11 mouse cellular contexts compared by ENCODE assay signal in genomic region chr6:50982856-50983255, GRCm38 (mm10).
DNase-seq lines count a peak whose midpoint lies in the region; ATAC-seq lines count a peak whose summit lies in the region.
"Had no signal": no experiment of that assay in that cellular context is flagged by ENCODE, and none has a peak within 500 bp of the region (broad histone marks: within the 10 kb centered on the region; RNA-seq: fewer than 3 reads in every experiment).

No protein-coding gene starts in this region.

- no peak for DNase-seq in hindbrain, embryonic 11.5 days (ENCODE audit: low spot score)
- DNase-seq in retina, postnatal 1 day = peak; percentile 65
- DNase-seq in retina, embryonic 14.5 days (ENCODE audit: low spot score) = no peak
- DNase-seq in urinary bladder, postnatal 4 days (ENCODE audit: low spot score in 2 of 2) = no peak
- no peak for DNase-seq in adrenal gland, postnatal 14 days
- DNase-seq: adrenal gland, adult 8-10 months; right cerebral cortex, postnatal 25 days had no signal

- H3K27ac ChIP-seq in hindbrain, embryonic 12.5 days = peak overlapping the region; percentile 72
- H3K27ac ChIP-seq in hindbrain, embryonic 11.5 days (ENCODE audit: low read depth, low read length) = no peak overlapping the region
- peak overlapping the region; percentile 84 for H3K27ac ChIP-seq in intestine, embryonic 16.5 days (ENCODE audit: low read length)
- H3K27ac ChIP-seq: hindbrain, embryonic 15.5 days had no signal

- H3K36me3 ChIP-seq in hindbrain, embryonic 12.5 days = no peaks in the 10 kb centered on the region
- H3K36me3 ChIP-seq in hindbrain, embryonic 11.5 days (ENCODE audit: control insufficient read depth, insufficient read depth, low read length) = no peaks in the 10 kb centered on the region
- no peaks in the 10 kb centered on the region for H3K36me3 ChIP-seq in intestine, embryonic 16.5 days (ENCODE audit: control insufficient read depth, insufficient read depth, low read length)
- H3K36me3 ChIP-seq: hindbrain, embryonic 15.5 days; lung, embryonic 15.5 days had no signal

- no peak overlapping the region for H3K4me2 ChIP-seq in hindbrain, embryonic 12.5 days (replicated peaks)
- no peak overlapping the region for H3K4me2 ChIP-seq in hindbrain, embryonic 11.5 days (replicated peaks; ENCODE audit: low read depth, low read length)
- H3K4me2 ChIP-seq in intestine, embryonic 16.5 days (ENCODE audit: low read depth, low read length) = no peak overlapping the region
- H3K4me2 ChIP-seq: hindbrain, embryonic 15.5 days; lung, embryonic 15.5 days had no signal

- H3K27me3 ChIP-seq in hindbrain, embryonic 12.5 days = no peaks in the 10 kb centered on the region
- no peaks in the 10 kb centered on the region for H3K27me3 ChIP-seq in hindbrain, embryonic 11.5 days (ENCODE audit: control insufficient read depth, insufficient read depth, low read length)
- H3K27me3 ChIP-seq in intestine, embryonic 16.5 days (replicated peaks; ENCODE audit: control insufficient read depth, insufficient read depth, low read length) = no peaks in the 10 kb centered on the region
- H3K27me3 ChIP-seq: hindbrain, embryonic 15.5 days; lung, embryonic 15.5 days had no signal

- no peak for ATAC-seq in hindbrain, embryonic 12.5 days (ENCODE audit: low FRiP score)
- ATAC-seq in hindbrain, embryonic 11.5 days (ENCODE audit: low FRiP score) = no peak
- ATAC-seq in intestine, embryonic 16.5 days = no peak

- 64% methylated on average over 4 of the region's 4 CpGs for WGBS in hindbrain, embryonic 12.5 days
- 73% methylated on average over 4 of the region's 4 CpGs for WGBS in hindbrain, embryonic 11.5 days
- WGBS in intestine, embryonic 16.5 days = 56% methylated on average over 4 of the region's 4 CpGs

- H3K4me3 ChIP-seq in hindbrain, embryonic 12.5 days = no peak overlapping the region
- H3K4me3 ChIP-seq in hindbrain, embryonic 11.5 days (ENCODE audit: low read depth, low read length) = no peak overlapping the region
- no peak overlapping the region for H3K4me3 ChIP-seq in intestine, embryonic 16.5 days (ENCODE audit: low read length)
- H3K4me3 ChIP-seq: hindbrain, embryonic 15.5 days; lung, embryonic 15.5 days had no signal

- peaks cover 42% of the 10 kb centered on the region for H3K4me1 ChIP-seq in hindbrain, embryonic 12.5 days
- no peaks in the 10 kb centered on the region for H3K4me1 ChIP-seq in hindbrain, embryonic 11.5 days (replicated peaks; ENCODE audit: control insufficient read depth, insufficient read depth, low read length)
- peaks cover 32% of the 10 kb centered on the region for H3K4me1 ChIP-seq in intestine, embryonic 16.5 days (ENCODE audit: control insufficient read depth, insufficient read depth, low read length)

- H3K9ac ChIP-seq in hindbrain, embryonic 12.5 days = no peak overlapping the region
- no peak overlapping the region for H3K9ac ChIP-seq in hindbrain, embryonic 11.5 days (ENCODE audit: low read depth, low read length)
- 0 out of 2 replicates have a peak overlapping the region, but pooled peaks have one; percentile 12 for H3K9ac ChIP-seq in intestine, embryonic 16.5 days (ENCODE audit: low read depth, low read length)
- H3K9ac ChIP-seq: hindbrain, embryonic 15.5 days; lung, embryonic 15.5 days had no signal

- no peaks in the 10 kb centered on the region for H3K9me3 ChIP-seq in hindbrain, embryonic 12.5 days (replicated peaks)
- H3K9me3 ChIP-seq in hindbrain, embryonic 11.5 days (ENCODE audit: control insufficient read depth, low read length) = no peaks in the 10 kb centered on the region
- no peaks in the 10 kb centered on the region for H3K9me3 ChIP-seq in intestine, embryonic 16.5 days (ENCODE audit: control insufficient read depth, low read length)
- H3K9me3 ChIP-seq: hindbrain, embryonic 15.5 days; lung, embryonic 15.5 days had no signal
